Mouse (Mus musculus) hindbrain, embryonic 11.5 days (tissue): ENCODE data around the gene Ccdc6. TPM values are rescaled to one million over a fixed set of nuclear protein-coding genes. Genes with fewer than 3 reads are reported as not detected.

Experiments used
- ATAC-seq: fragments of 200-750 bp; cut with Nextera tagmentation; 2 replicates; pipeline ENCODE4 v1.8.0; 2017; ENCODE audit warnings: mild to moderate bottlenecking, moderate TSS enrichment, moderate library complexity; ENCODE audit not compliant: low FRiP score
- DNase-seq: peaks from one replicate; pipeline ENCODE4 v3.0.0-alpha.2; 2015; ENCODE audit warnings: low spot score
- H3K27ac ChIP-seq: fragments of 300-500 bp; sonication (generic); 2 replicates; pipeline ENCODE4 v1.5.1; 2014; ENCODE audit warnings: mild to moderate bottlenecking, low read depth, low read length
- H3K27me3 ChIP-seq: fragments of 300-500 bp; sonication (generic); 2 replicates; pipeline ENCODE4 v1.6.1; 2014; ENCODE audit warnings: mild to moderate bottlenecking, low read length, moderate library complexity, mixed read lengths; ENCODE audit not compliant: control insufficient read depth, insufficient read depth
- H3K36me3 ChIP-seq: fragments of 300-500 bp; sonication (generic); 2 replicates; pipeline ENCODE4 v1.6.1; 2014; ENCODE audit warnings: mild to moderate bottlenecking, low read length, moderate library complexity, mixed read lengths; ENCODE audit not compliant: control insufficient read depth, insufficient read depth
- H3K4me1 ChIP-seq: fragments of 300-500 bp; sonication (generic); replicated peaks from 2 replicates; pipeline ENCODE4 v1.6.1; 2014; ENCODE audit warnings: low read length, mixed read lengths; ENCODE audit not compliant: control insufficient read depth, insufficient read depth
- H3K4me2 ChIP-seq: fragments of 300-500 bp; sonication (generic); replicated peaks from 2 replicates; pipeline ENCODE4 v1.6.1; 2014; ENCODE audit warnings: mild to moderate bottlenecking, low read depth, low read length
- H3K4me3 ChIP-seq: fragments of 300-500 bp; sonication (generic); 2 replicates; pipeline ENCODE4 v1.5.1; 2014; ENCODE audit warnings: low read depth, low read length
- H3K9ac ChIP-seq: fragments of 300-500 bp; sonication (generic); 2 replicates; pipeline ENCODE4 v1.6.1; 2014; ENCODE audit warnings: low read depth, low read length
- H3K9me3 ChIP-seq: fragments of 300-500 bp; sonication (generic); 2 replicates; pipeline ENCODE4 v1.6.1; 2016; ENCODE audit warnings: low read length; ENCODE audit not compliant: control insufficient read depth
- WGBS: fragments of 180-500 bp; shearing (Covaris S2); extraction: QIAGEN DNeasy Blood & Tissue Kit; methylation state at CpG from one replicate; pipeline ENCODE4 v1.1.7; 2014; 5-methylcytosine and 5-hydroxymethylcytosine counted together
- polyA plus RNA-seq: library from polyadenylated mRNA; unstranded; fragments of >200 nt; fragmentation: Nextera tagmentation; extraction: Ambion mirVana; gene quantifications from 2 replicates; pipeline ENCODE4 v1.2.1, GENCODE M21; 2014

The Ccdc6 gene
- polyA plus RNA-seq, 1 experiment from 2014 or later, result 27.8 TPM

- Histone ChIP-seq H3K27me3 (no peaks in the 10 kb centered on the region), H3K4me3 (no peak overlapping the region), H3K36me3 (no peaks in the 10 kb centered on the region), H3K4me2 (no peak overlapping the region), H3K9me3 (no peaks in the 10 kb centered on the region), H3K4me1 (no peaks in the 10 kb centered on the region), H3K27ac (no peak overlapping the region), H3K9ac (no peak overlapping the region)
- ATAC-seq (no peak), DNase-seq (no peak)
- 84% methylated on average over 6 of the region's 6 CpGs for WGBS
These were observed 35.8 kb downstream of the Ccdc6 start for GRCm38 (mm10) chr10:70132714-70133113.

DNA sequence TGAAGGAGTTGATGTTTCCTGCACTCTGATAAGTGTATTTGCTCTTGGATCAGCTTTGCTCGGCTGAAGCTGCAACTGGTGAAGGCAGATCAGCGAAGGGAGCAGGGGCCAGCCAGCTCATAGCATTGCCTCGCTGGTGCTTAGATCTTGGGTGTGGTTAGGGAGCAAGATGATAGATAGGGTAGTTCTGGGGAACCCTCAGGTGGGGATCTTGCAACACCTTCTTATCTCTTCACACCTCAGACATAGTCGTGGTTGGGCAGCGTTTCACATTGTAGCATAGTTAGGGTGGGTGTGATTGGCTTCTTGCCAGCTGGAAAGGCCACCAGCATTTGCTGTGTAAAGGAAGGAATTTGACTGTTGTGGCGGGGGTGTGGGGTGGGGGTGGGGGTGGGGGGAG is 36.3 kb downstream of the Ccdc6 start:
- Histone ChIP-seq H3K9ac (no peak overlapping the region), H3K4me2 (no peak overlapping the region), H3K4me3 (no peak overlapping the region), H3K9me3 (no peaks in the 10 kb centered on the region), H3K27ac (no peak overlapping the region), H3K4me1 (no peaks in the 10 kb centered on the region), H3K27me3 (no peaks in the 10 kb centered on the region), H3K36me3 (no peaks in the 10 kb centered on the region)
- ATAC-seq (no peak), DNase-seq (no peak)
- 64% methylated on average over 6 of the region's 6 CpGs for WGBS

DNA sequence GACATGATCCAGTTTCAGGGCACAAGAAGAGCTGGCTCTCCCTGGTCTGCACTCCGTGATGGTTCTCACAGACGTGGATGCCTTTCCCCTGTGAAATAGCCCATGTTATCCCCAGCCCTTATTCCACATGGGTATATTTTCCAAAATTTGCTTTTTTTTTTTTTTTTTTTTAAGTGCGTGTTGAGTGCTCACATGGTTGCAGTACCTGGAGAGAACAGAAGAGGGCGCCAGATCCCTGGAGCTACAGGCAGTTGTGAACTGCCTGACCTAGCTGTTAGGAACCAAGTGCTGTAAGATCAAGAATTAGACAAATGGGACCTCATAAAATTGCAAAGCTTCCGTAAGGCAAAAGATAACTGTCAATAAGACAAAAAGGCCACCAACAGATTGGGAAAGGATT is 38.8 kb downstream of the Ccdc6 start:
- Histone ChIP-seq H3K27me3 (no peaks in the 10 kb centered on the region), H3K4me3 (no peak overlapping the region), H3K9ac (no peak overlapping the region), H3K4me2 (no peak overlapping the region), H3K36me3 (no peaks in the 10 kb centered on the region), H3K4me1 (peaks cover 8% of the 10 kb centered on the region; the same call in 1 of the 2 replicates), H3K9me3 (no peaks in the 10 kb centered on the region), H3K27ac (no peak overlapping the region)
- WGBS, result 82% methylated on average over 5 of the region's 5 CpGs
- DNase-seq (peak; percentile 49), ATAC-seq (no peak)

DNA sequence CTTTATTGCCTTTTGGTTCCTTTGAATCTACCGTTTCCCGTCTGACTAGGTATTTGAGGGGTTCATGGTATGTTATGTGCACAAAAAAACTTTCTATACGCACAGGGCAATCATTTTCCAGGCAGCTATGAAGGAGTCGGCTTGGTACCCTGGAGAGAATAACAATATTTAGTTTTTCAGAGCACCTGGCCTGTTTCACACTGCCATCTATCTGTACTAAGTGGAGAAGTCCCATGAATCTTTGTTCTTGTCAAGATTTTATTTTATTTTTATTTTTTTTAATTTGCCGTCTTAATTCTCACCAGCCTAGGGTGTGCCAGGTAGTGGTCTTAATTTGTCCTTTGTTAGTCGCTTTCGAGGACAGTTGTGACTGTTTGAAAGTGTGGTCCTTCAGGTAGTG is 40.7 kb downstream of the Ccdc6 start:
- DNase-seq, result no peak
- Histone ChIP-seq H3K9ac (no peak overlapping the region), H3K4me2 (no peak overlapping the region), H3K4me3 (no peak overlapping the region), H3K4me1 (peaks cover 8% of the 10 kb centered on the region; the same call in 1 of the 2 replicates), H3K36me3 (peaks cover 2% of the 10 kb centered on the region; the same call in 1 of the 2 replicates), H3K9me3 (no peaks in the 10 kb centered on the region), H3K27me3 (no peaks in the 10 kb centered on the region), H3K27ac (no peak overlapping the region)
- WGBS, result 93% methylated on average over 7 of the region's 7 CpGs
- no peak for ATAC-seq

- H3K27ac ChIP-seq, result peak overlapping the region; percentile 74; the same call in 1 of the 2 replicates
- no peak for DNase-seq
- H3K4me3 ChIP-seq, result no peak overlapping the region
- no peaks in the 10 kb centered on the region for H3K9me3 ChIP-seq
- ATAC-seq, result peak; percentile 49; the same call in 1 of the 2 replicates
- no peak overlapping the region for H3K9ac ChIP-seq
- H3K4me1 ChIP-seq, result peaks cover 8% of the 10 kb centered on the region; the same call in 1 of the 2 replicates
- peaks cover 2% of the 10 kb centered on the region; the same call in 1 of the 2 replicates for H3K36me3 ChIP-seq
- no peak overlapping the region for H3K4me2 ChIP-seq
- H3K27me3 ChIP-seq, result no peaks in the 10 kb centered on the region
- 68% methylated on average over 8 of the region's 8 CpGs for WGBS
These were observed 41.2 kb downstream of the Ccdc6 start for GRCm38 (mm10) chr10:70138150-70138549.

DNA sequence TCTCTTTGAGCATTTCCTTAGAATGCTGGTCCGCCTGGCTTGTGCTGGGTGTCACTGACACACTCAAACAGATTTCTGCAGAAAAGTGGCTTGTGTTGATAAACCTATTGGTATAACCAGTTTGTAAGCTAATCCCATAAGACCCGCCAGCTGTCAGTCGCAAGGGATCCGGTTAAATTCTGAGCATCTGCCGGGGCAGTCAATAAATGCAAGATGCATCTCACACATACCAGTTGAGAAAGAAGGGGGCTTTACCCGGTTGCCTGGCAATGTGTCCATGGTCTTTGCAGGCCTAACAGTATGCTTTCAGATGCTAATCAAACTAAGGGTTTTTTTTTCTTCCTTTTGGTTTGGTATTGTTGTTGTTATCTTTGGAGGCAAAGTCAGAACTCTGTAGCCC is 42.4 kb downstream of the Ccdc6 start:
- Histone ChIP-seq H3K4me2 (no peak overlapping the region), H3K36me3 (peaks cover 2% of the 10 kb centered on the region; the same call in 1 of the 2 replicates), H3K4me1 (peaks cover 8% of the 10 kb centered on the region; the same call in 1 of the 2 replicates), H3K9me3 (no peaks in the 10 kb centered on the region), H3K4me3 (no peak overlapping the region), H3K9ac (no peak overlapping the region), H3K27ac (peak overlapping the region; percentile 74), H3K27me3 (no peaks in the 10 kb centered on the region)
- ATAC-seq, result peak; percentile 51
- whole genome bisulfite sequencing, result 48% methylated on average over 6 of the region's 6 CpGs
- DNase-seq, result peak; percentile 53

DNA sequence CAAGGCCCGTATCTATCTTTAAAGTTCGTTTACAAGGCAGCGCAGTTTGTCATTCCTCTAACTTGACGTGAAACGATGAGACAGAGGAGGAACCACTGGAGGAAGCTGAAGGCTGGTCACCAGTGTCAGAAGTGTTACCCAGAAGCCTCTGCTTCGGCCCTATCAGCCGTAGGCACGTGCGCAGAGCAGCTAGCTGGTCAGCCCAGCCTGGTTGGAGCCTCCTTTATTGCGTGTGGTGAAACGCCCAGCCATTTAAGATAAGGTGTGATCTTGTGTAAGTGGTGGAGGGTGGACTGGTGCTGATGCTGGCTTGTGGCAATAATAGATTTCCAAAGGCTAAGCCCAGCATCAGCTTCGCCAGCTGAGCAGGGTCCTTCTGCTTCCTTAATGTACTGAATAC is 43.5 kb downstream of the Ccdc6 start:
- 94% methylated on average over 12 of the region's 12 CpGs for WGBS
- ATAC-seq, result no peak
- H3K36me3 ChIP-seq, result peaks cover 2% of the 10 kb centered on the region; the same call in 1 of the 2 replicates
- no peak overlapping the region for H3K4me2 ChIP-seq
- no peak for DNase-seq
- no peak overlapping the region for H3K9ac ChIP-seq
- H3K4me3 ChIP-seq, result no peak overlapping the region
- no peaks in the 10 kb centered on the region for H3K27me3 ChIP-seq
- H3K27ac ChIP-seq, result no peak overlapping the region
- H3K4me1 ChIP-seq, result peaks cover 8% of the 10 kb centered on the region; the same call in 1 of the 2 replicates
- H3K9me3 ChIP-seq, result no peaks in the 10 kb centered on the region

DNA sequence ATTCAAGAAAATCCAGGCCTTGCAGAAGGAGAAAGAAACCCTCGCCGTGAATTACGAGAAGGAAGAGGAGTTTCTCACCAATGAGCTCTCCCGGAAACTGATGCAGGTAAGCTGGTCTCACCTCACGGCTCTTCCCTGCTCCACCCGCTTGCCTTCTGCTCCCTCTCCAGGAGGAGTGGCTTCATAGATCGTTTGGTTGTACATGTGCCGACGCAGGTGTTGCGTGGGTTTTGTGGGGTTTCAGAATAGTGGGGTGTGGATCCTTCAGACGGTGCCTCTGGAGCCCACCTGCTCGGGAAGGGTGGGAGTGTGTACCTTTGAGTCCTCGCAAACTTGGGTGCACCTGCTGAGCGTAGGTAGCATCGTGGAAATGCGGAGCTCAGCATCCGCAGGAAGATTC is 45.7 kb downstream of the Ccdc6 start:
- Histone ChIP-seq H3K4me3 (no peak overlapping the region), H3K9ac (no peak overlapping the region), H3K27ac (no peak overlapping the region), H3K27me3 (no peaks in the 10 kb centered on the region), H3K4me1 (peaks cover 8% of the 10 kb centered on the region; the same call in 1 of the 2 replicates), H3K36me3 (peaks cover 5% of the 10 kb centered on the region; the same call in 1 of the 2 replicates), H3K4me2 (no peak overlapping the region), H3K9me3 (no peaks in the 10 kb centered on the region)
- DNase-seq, result no peak
- 95% methylated on average over 17 of the region's 17 CpGs for WGBS
- no peak for ATAC-seq

DNA sequence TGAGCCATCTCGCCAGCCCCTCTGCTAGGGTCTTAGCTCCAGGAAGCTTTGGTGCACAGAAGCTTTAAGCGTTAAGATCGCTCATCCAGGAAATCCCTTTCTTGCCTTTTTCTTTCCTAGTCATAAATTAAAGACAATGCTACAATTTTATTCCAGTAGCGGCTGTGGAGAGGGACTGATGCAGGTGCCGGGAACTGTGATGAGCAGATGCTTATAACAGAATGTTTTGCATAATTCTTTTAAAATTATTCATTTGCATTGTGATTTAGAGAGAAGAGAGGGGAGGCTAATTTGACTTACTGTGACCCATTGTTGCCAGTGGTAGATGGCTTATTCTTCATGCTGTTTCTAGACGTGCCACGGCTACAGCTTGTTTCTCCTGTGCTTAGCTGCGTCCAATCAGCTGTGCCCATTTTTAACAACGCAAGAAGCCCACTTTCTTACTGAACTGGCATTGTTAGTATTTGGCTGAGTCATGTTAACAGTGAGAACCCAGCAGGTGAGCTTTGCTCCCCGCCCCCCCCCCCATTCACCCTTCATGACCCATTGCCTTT is 47.2 kb downstream of the Ccdc6 start:
- Histone ChIP-seq H3K4me1 (peaks cover under 1% of the 10 kb centered on the region; the same call in 1 of the 2 replicates), H3K36me3 (peaks cover 5% of the 10 kb centered on the region; the same call in 1 of the 2 replicates), H3K4me2 (no peak overlapping the region), H3K27me3 (no peaks in the 10 kb centered on the region), H3K9me3 (no peaks in the 10 kb centered on the region), H3K9ac (no peak overlapping the region), H3K4me3 (no peak overlapping the region), H3K27ac (no peak overlapping the region)
- DNase-seq, result no peak
- 70% methylated on average over 10 of the region's 10 CpGs for WGBS
- peak; percentile 66 for ATAC-seq
